Mouse (Mus musculus): ENCODE measurements around the gene Shd. TPM values are rescaled to one million over a fixed set of nuclear protein-coding genes. Genes with fewer than 3 reads are reported as not detected.

Gene Shd
- polyA plus RNA-seq, 1 experiment from 2014 or later: 22.2 TPM

GRCm38 (mm10) chr17:56018347-56019131 lies 48.3 kb downstream of the Shd start:
- 67% methylated on average over 20 of the region's 20 CpGs for WGBS
- peaks cover 72% of the 10 kb centered on the region for H3K36me3 ChIP-seq

GRCm38 (mm10) chr17:56020400-56021084 lies 50.3 kb downstream of the Shd start:
- no peak for ATAC-seq (ENCODE audit: insufficient number of reproducible peaks, low FRiP score, low TSS enrichment, low read depth)
- Histone ChIP-seq H3K4me1 (peaks cover 26% of the 10 kb centered on the region), H3K27ac (replicated peaks) (no peak overlapping the region), H3K9me3 (replicated peaks) (no peaks in the 10 kb centered on the region), H3K4me2 (replicated peaks) (no peak overlapping the region), H3K27me3 (no peaks in the 10 kb centered on the region), H3K4me3 (replicated peaks) (no peak overlapping the region), H3K9ac (no peak overlapping the region), H3K36me3 (peaks cover 55% of the 10 kb centered on the region)
- WGBS: 85% methylated on average over 6 of the region's 6 CpGs

More at GRCm38 (mm10) chr17:56018347-56019131, 48.3 kb downstream of the Shd start:
- Histone ChIP-seq H3K9me3 (replicated peaks) (no peaks in the 10 kb centered on the region), H3K9ac (no peak overlapping the region), H3K27ac (replicated peaks) (0 out of 2 replicates have a peak overlapping the region, but pooled peaks have one; percentile 2), H3K27me3 (no peaks in the 10 kb centered on the region), H3K4me2 (replicated peaks) (no peak overlapping the region), H3K4me1 (peaks cover 11% of the 10 kb centered on the region), H3K4me3 (replicated peaks) (no peak overlapping the region)
- ATAC-seq (ENCODE audit: insufficient number of reproducible peaks, low FRiP score, low TSS enrichment, low read depth): no peak

GRCm38 (mm10) chr17:56021161-56021910 lies 51.1 kb downstream of the Shd start:
- Histone ChIP-seq H3K36me3 (peaks cover 47% of the 10 kb centered on the region), H3K9ac (no peak overlapping the region), H3K9me3 (replicated peaks) (no peaks in the 10 kb centered on the region), H3K27me3 (no peaks in the 10 kb centered on the region), H3K4me1 (peaks cover 26% of the 10 kb centered on the region), H3K4me2 (replicated peaks) (no peak overlapping the region), H3K27ac (replicated peaks) (no peak overlapping the region), H3K4me3 (replicated peaks) (no peak overlapping the region)
- WGBS: 70% methylated on average over 4 of the region's 4 CpGs
- ATAC-seq (ENCODE audit: insufficient number of reproducible peaks, low FRiP score, low TSS enrichment, low read depth): no peak

- WGBS: 60% methylated on average over 2 of the region's 2 CpGs
Observed at GRCm38 (mm10) chr17:56022131-56022988, 52.1 kb downstream of the Shd start.

GRCm38 (mm10) chr17:56022989-56023290 lies 52.7 kb downstream of the Shd start:
- no peak overlapping the region for H3K27ac ChIP-seq (replicated peaks)
- H3K36me3 ChIP-seq: peaks cover 31% of the 10 kb centered on the region

More at GRCm38 (mm10) chr17:56022131-56022988, 52.1 kb downstream of the Shd start:
- no peaks in the 10 kb centered on the region for H3K27me3 ChIP-seq
- no peaks in the 10 kb centered on the region for H3K9me3 ChIP-seq (replicated peaks)
- no peak overlapping the region for H3K4me2 ChIP-seq (replicated peaks)
- H3K4me1 ChIP-seq: peaks cover 26% of the 10 kb centered on the region
- peaks cover 37% of the 10 kb centered on the region for H3K36me3 ChIP-seq
- no peak for ATAC-seq (ENCODE audit: insufficient number of reproducible peaks, low FRiP score, low TSS enrichment, low read depth)
- H3K9ac ChIP-seq: no peak overlapping the region
- H3K4me3 ChIP-seq (replicated peaks): no peak overlapping the region
- 0 out of 2 replicates have a peak overlapping the region, but pooled peaks have one; percentile 7 for H3K27ac ChIP-seq (replicated peaks)

GRCm38 (mm10) chr17:56023386-56023785 lies 53.1 kb downstream of the Shd start:
- H3K4me2 ChIP-seq (replicated peaks): no peak overlapping the region
- peaks cover 29% of the 10 kb centered on the region for H3K36me3 ChIP-seq
- H3K9ac ChIP-seq: no peak overlapping the region
- ATAC-seq (ENCODE audit: insufficient number of reproducible peaks, low FRiP score, low TSS enrichment, low read depth): no peak
- H3K27me3 ChIP-seq: no peaks in the 10 kb centered on the region
- 0 out of 2 replicates have a peak overlapping the region, but pooled peaks have one; percentile 8 for H3K27ac ChIP-seq (replicated peaks)
- H3K4me3 ChIP-seq (replicated peaks): no peak overlapping the region
- peaks cover 33% of the 10 kb centered on the region for H3K4me1 ChIP-seq
- WGBS: 72% methylated on average over 5 of the region's 5 CpGs
- no peaks in the 10 kb centered on the region for H3K9me3 ChIP-seq (replicated peaks)

More at GRCm38 (mm10) chr17:56022989-56023290, 52.7 kb downstream of the Shd start:
- Histone ChIP-seq H3K9me3 (replicated peaks) (no peaks in the 10 kb centered on the region), H3K9ac (no peak overlapping the region), H3K4me2 (replicated peaks) (no peak overlapping the region), H3K4me3 (replicated peaks) (no peak overlapping the region), H3K4me1 (peaks cover 31% of the 10 kb centered on the region), H3K27me3 (no peaks in the 10 kb centered on the region)
- 83% methylated on average over 4 of the region's 4 CpGs for WGBS
- no peak for ATAC-seq (ENCODE audit: insufficient number of reproducible peaks, low FRiP score, low TSS enrichment, low read depth)

- H3K27me3 ChIP-seq: no peaks in the 10 kb centered on the region
- ATAC-seq (ENCODE audit: insufficient number of reproducible peaks, low FRiP score, low TSS enrichment, low read depth): no peak
- H3K4me2 ChIP-seq (replicated peaks): no peak overlapping the region
- peaks cover 23% of the 10 kb centered on the region for H3K36me3 ChIP-seq
- 48% methylated on average over 2 of the region's 2 CpGs for WGBS
- H3K9me3 ChIP-seq (replicated peaks): no peaks in the 10 kb centered on the region
- H3K27ac ChIP-seq (replicated peaks): 0 out of 2 replicates have a peak overlapping the region, but pooled peaks have one; percentile 11
- no peak overlapping the region for H3K9ac ChIP-seq
- H3K4me1 ChIP-seq: peaks cover 35% of the 10 kb centered on the region
- no peak overlapping the region for H3K4me3 ChIP-seq (replicated peaks)
Observed at GRCm38 (mm10) chr17:56024476-56024875, 54.2 kb downstream of the Shd start.

GRCm38 (mm10) chr17:56024931-56025330 lies 54.7 kb downstream of the Shd start:
- Histone ChIP-seq H3K27me3 (no peaks in the 10 kb centered on the region), H3K4me1 (peaks cover 35% of the 10 kb centered on the region), H3K4me2 (replicated peaks) (no peak overlapping the region), H3K9me3 (replicated peaks) (no peaks in the 10 kb centered on the region), H3K27ac (replicated peaks) (0 out of 2 replicates have a peak overlapping the region, but pooled peaks have one; percentile 11), H3K9ac (no peak overlapping the region), H3K36me3 (peaks cover 23% of the 10 kb centered on the region), H3K4me3 (replicated peaks) (no peak overlapping the region)
- ATAC-seq (ENCODE audit: insufficient number of reproducible peaks, low FRiP score, low TSS enrichment, low read depth): no peak
- 77% methylated on average over 5 of the region's 5 CpGs for WGBS
